Mouse (Mus musculus) thymus, adult 2 months (tissue): ENCODE measurements around the gene Zbtb3.

Source experiments
- CTCF ChIP-seq: fragments of 200-500 bp; IDR thresholded peaks from 2 replicates; pipeline ENCODE4 v1.5.1; 2012; ENCODE audit warnings: mild to moderate bottlenecking, control low read depth, low read length, moderate library complexity, borderline replicate concordance; ENCODE audit not compliant: control insufficient read depth, poor library complexity, insufficient read depth; ENCODE audit errors: extremely low read depth
- POLR2A ChIP-seq: fragments of 200-500 bp; IDR thresholded peaks from 2 replicates; pipeline ENCODE4 v1.6.1; 2012; ENCODE audit warnings: mild to moderate bottlenecking, low read length, control low read depth, moderate library complexity; ENCODE audit not compliant: control insufficient read depth, poor library complexity, insufficient read depth; ENCODE audit errors: extremely low read depth

DNA sequence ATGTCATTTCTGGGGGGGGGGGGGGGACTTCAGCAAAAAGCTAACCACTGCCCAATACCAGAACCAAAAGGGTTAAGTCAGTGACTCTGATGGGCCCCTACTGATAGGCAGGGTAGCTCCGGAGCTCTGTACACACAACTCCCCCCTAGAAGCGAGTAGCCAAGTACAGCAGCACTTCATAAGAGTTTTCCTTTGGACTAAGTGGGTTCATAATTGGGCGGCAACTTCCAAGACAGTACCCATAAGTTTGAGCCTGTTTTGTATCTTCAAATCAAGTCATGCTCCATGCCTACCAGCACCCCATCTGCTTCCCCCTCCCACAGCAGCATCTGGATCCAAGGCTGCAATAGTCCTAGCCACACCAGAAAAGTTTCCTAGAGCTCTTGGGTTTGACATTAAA lies 46.7 kb upstream of the Zbtb3 start:
- TF ChIP-seq CTCF (no peak), POLR2A (no peak)
